Mouse (Mus musculus): ENCODE results near the gene Cyp39a1. TPM values are rescaled to one million over a fixed set of nuclear protein-coding genes. Genes with fewer than 3 reads are reported as not detected.

The Cyp39a1 gene
- total and polyA plus RNA-seq, 3 experiments, result 2.1 to 4.9 (median 3.5) TPM

DNA sequence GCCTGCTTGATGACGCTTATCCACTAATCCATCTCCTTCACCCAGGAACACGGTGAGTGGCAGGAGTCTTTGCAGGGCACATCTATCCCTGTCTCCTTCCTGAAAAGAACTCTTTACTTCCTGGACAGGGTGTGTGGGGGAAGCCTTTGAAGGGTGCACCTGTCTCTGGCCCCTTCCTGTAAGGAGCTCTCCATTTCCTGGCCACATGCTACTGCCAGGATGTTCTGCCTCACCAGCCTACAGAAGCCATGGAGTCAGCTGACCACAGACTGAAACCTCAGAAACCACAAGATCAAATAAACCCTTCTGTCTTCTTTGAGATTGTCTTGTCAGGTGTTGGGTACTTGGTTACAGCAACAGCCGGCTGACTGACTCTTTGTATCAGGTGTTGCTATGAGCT, 22.1 kb upstream of the Cyp39a1 start:
- Histone ChIP-seq H3K27ac (no peak overlapping the region), H3K9ac (ENCODE audit: low read depth, low read length) (no peak overlapping the region), H3K4me1 (ENCODE audit: control insufficient read depth, insufficient read depth, low read length) (peaks cover 3% of the 10 kb centered on the region), H3K79me2 (replicated peaks; ENCODE audit: control insufficient read depth, insufficient read depth, low read length) (no peaks in the 10 kb centered on the region), H3K27me3 (ENCODE audit: control insufficient read depth, insufficient read depth, low read length) (no peaks in the 10 kb centered on the region), H3K4me3 (no peak overlapping the region), H3K36me3 (ENCODE audit: control insufficient read depth, insufficient read depth, low read length) (no peaks in the 10 kb centered on the region)
- WGBS, result 82% methylated on average over 3 of the region's 3 CpGs
- TF ChIP-seq EP300 (IDR thresholded peaks at IDR 0.05; ENCODE audit: insufficient read depth, low read depth, low read length) (no peak), CTCF (IDR thresholded peaks at IDR 0.05) (no peak), POLR2A (IDR thresholded peaks at IDR 0.05; ENCODE audit: insufficient read depth, low read depth, low read length) (no peak)
- intact Hi-C loops (cut with DNase I), result no loop called here
- no peak for DNase-seq

DNA sequence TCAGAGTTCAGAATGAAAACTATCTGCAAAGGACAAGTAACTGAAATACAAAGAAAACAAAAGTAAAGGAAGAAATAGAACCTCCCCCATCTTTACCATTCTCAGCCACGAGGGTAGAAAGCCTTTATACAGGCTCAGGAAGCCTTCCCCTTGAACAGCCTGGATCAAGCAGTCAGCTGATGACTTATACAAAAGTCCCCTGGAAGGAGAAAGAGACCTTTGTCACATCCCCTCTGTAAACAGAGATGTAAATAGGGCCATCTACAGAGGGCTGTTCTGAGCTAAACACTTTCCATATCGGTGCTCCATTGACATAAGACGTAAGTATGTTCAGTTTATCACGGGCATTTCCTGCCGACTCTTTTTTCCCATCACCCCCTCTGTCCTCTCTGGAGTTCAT, 20.3 kb upstream of the Cyp39a1 start:
- TF ChIP-seq POLR2A (IDR thresholded peaks at IDR 0.05; ENCODE audit: insufficient read depth, low read depth, low read length), result no peak
- Histone ChIP-seq H3K4me3 (no peak overlapping the region), H3K79me2 (replicated peaks; ENCODE audit: control insufficient read depth, insufficient read depth, low read length) (no peaks in the 10 kb centered on the region), H3K27ac (no peak overlapping the region), H3K9ac (ENCODE audit: low read depth, low read length) (no peak overlapping the region), H3K4me1 (ENCODE audit: control insufficient read depth, insufficient read depth, low read length) (peaks cover 3% of the 10 kb centered on the region), H3K27me3 (ENCODE audit: control insufficient read depth, insufficient read depth, low read length) (no peaks in the 10 kb centered on the region), H3K36me3 (ENCODE audit: control insufficient read depth, insufficient read depth, low read length) (no peaks in the 10 kb centered on the region)
- intact Hi-C loops (cut with DNase I), result no loop called here
- 41% methylated on average over 5 of the region's 5 CpGs for WGBS
- DNase-seq, result no peak

DNA sequence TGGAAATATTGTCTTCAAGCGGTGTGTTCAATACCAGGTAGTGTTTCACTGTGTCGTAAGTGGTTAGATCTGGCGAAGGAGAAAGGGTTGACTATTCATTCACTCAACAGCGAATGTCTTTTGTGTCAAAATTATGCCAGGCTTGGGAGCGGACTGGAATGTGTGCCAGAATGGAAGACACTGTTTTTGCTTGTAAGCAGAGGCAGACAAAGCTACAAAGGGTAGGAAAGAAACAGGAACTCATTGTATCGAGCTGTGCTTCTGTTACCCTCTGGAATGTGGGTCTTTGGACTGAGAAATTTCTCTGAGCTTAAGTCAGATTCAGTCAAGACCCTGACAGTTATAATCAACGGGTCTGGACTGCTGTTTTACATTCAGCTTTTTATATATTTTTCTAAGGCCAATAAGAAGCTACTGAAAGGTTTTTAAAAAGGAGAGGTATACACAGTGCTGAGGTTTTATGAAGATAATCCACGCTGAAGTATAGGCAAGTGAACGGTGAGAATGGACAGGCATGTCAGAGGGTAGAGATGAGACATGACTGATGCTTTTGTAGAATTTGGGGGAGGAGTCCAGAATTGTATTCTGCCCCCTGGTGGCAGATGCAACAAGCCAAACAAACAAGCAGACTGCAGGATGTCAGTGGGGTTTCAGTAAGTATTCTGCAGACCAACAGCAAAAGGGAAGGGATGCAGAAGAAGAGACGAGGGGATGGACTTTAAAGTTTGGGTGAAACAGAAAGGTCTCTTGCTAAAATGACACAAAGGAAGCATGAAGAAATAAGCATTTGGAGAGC, 17.4 kb upstream of the Cyp39a1 start:
- no peak for DNase-seq
- Histone ChIP-seq H3K79me2 (replicated peaks; ENCODE audit: control insufficient read depth, insufficient read depth, low read length) (no peaks in the 10 kb centered on the region), H3K9ac (ENCODE audit: low read depth, low read length) (no peak overlapping the region), H3K36me3 (ENCODE audit: control insufficient read depth, insufficient read depth, low read length) (no peaks in the 10 kb centered on the region), H3K27me3 (ENCODE audit: control insufficient read depth, insufficient read depth, low read length) (no peaks in the 10 kb centered on the region), H3K4me1 (ENCODE audit: control insufficient read depth, insufficient read depth, low read length) (no peaks in the 10 kb centered on the region), H3K4me3 (no peak overlapping the region), H3K27ac (no peak overlapping the region)
- intact Hi-C loops (cut with DNase I), result no loop called here
- peak; percentile 69 for TF ChIP-seq CTCF (IDR thresholded peaks at IDR 0.05)
- no peak for TF ChIP-seq EP300 (IDR thresholded peaks at IDR 0.05; ENCODE audit: insufficient read depth, low read depth, low read length)
- WGBS, result 84% methylated on average over 10 of the region's 10 CpGs

DNA sequence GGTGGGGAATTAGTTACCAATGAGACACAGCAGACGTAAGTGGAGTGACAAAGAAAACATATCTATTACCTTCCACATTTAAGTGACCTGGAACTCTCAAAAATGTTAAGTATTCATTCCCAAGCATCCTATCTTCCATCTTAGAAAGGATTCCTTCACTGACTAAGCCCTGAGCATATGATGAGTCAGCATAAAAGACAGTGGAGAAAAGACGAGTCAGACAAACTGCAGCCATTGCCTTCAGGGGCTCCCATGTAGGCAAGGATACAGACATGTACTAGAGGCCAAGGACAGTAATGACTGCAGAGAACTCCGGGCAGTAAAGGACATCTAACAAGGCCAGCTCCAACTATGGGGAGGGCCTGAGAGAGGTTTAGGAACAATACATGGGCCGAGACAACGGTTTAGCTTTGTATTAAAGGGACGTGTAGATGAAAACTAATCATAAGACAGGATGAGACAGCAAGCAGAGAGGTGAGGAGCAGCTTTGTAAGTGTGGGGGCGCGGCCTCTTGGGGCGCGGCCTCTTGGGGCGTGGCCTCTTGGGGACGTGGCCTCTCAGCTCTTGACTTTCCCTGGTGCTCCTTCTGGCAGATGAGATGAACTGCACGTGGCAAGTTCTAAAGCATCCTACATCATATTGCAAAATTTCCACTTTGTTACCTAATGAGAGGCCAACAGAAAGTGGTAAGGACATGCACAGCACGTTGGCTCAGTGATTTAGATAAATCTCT, 15.7 kb upstream of the Cyp39a1 start:
- Histone ChIP-seq H3K27ac (no peak overlapping the region), H3K36me3 (ENCODE audit: control insufficient read depth, insufficient read depth, low read length) (no peaks in the 10 kb centered on the region), H3K4me1 (ENCODE audit: control insufficient read depth, insufficient read depth, low read length) (no peaks in the 10 kb centered on the region), H3K4me3 (no peak overlapping the region), H3K79me2 (replicated peaks; ENCODE audit: control insufficient read depth, insufficient read depth, low read length) (no peaks in the 10 kb centered on the region), H3K27me3 (ENCODE audit: control insufficient read depth, insufficient read depth, low read length) (no peaks in the 10 kb centered on the region), H3K9ac (ENCODE audit: low read depth, low read length) (no peak overlapping the region)
- intact Hi-C loops (cut with DNase I), result no loop called here
- TF ChIP-seq POLR2A (IDR thresholded peaks at IDR 0.05; ENCODE audit: insufficient read depth, low read depth, low read length) (no peak), EP300 (IDR thresholded peaks at IDR 0.05; ENCODE audit: insufficient read depth, low read depth, low read length) (no peak), CTCF (IDR thresholded peaks at IDR 0.05) (no peak)
- WGBS, result 73% methylated on average over 14 of the region's 14 CpGs
- DNase-seq, result no peak

DNA sequence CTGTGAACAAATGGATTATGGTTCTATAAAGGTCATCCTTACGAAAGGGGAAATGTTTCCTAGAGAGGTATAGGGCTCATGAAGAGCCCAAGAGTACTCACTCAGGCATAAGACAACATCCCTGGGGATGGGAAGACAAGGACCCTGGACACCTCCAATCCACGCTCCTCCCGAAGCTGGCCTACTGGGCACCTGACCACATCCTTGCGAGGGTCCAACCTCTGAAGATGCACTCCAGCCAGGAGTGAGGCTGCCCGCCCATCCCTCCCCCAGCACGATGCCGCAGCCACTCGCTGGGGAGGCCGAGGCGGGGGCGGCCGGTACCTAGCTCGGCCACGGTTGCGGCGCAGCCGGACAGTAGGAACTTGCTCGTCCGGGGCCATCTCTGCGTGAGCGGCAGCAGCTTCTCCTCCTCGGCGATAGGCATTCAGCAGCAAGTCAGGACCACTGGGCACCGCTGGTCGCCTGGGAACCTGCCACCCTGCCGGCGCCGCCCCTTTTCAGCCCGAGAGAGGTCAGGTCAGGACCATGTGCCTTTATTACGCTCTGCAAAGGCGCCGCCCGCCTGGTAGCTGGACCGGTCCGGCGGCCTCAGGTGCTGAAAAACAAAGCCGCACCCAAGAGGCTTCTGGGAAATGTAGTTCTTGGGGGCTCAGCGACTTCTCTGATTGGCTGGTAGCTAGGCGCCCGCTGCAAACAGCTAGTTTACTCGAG, 492 bp upstream of the Cyp39a1 start, which contains the start of gene Slc25a27:
Gene Slc25a27 (minus strand): TSS at position 639 of the 714 bp plus-strand sequence.
- intact Hi-C loops (cut with DNase I), result no loop called here
- Histone ChIP-seq H3K79me2 (replicated peaks; ENCODE audit: control insufficient read depth, insufficient read depth, low read length) (no peaks in the 10 kb centered on the region), H3K4me3 (peak within 1 kb of the TSS; percentile 62), H3K4me1 (ENCODE audit: control insufficient read depth, insufficient read depth, low read length) (peaks cover 5% of the 10 kb centered on the region; the same call in 1 of the 2 replicates), H3K9ac (ENCODE audit: low read depth, low read length) (peak within 1 kb of the TSS; percentile 75), H3K36me3 (ENCODE audit: control insufficient read depth, insufficient read depth, low read length) (no peaks in the 10 kb centered on the region; the same call in 1 of the 2 replicates), H3K27me3 (ENCODE audit: control insufficient read depth, insufficient read depth, low read length) (no peaks in the 10 kb centered on the region), H3K27ac (peak within 1 kb of the TSS; percentile 78)
- 0 out of 2 replicates have a peak, but pooled peaks have one; percentile 29 for TF ChIP-seq EP300 (IDR thresholded peaks at IDR 0.05; ENCODE audit: insufficient read depth, low read depth, low read length)
- TF ChIP-seq POLR2A (IDR thresholded peaks at IDR 0.05; ENCODE audit: insufficient read depth, low read depth, low read length), result peak; percentile 45; the same call in 1 of the 2 replicates
- no peak for TF ChIP-seq CTCF (IDR thresholded peaks at IDR 0.05)
- peak; percentile 86 to 94 for DNase-seq
- 1% methylated on average over 41 of the region's 41 CpGs for WGBS
